ENCODE assay signal across 9 mouse cellular contexts in genomic region chr11:81096011-81096410, GRCm38 (mm10).
DNase-seq lines count a peak whose midpoint lies in the region; TF ChIP-seq lines count a peak whose summit lies in the region.
"Had no signal": no experiment of that assay in that cellular context is flagged by ENCODE, and none has a peak within 500 bp of the region (broad histone marks: within the 10 kb centered on the region; RNA-seq: fewer than 3 reads in every experiment).

No protein-coding gene starts in this region.

- DNase-seq in gastrocnemius, adult 2 months = peak; percentile 34
- no peak for DNase-seq in gastrocnemius, postnatal 10 days
- DNase-seq in 416B (ENCODE audit: low read depth) = peak; percentile 16
- peak; percentile 78 to 88 for DNase-seq in frontal cortex, adult 2 months (ENCODE audit: extremely low spot score in 1 of 2, low spot score in 1 of 2)
- peak; percentile 19 for DNase-seq in lung, postnatal 10 days
- peak; percentile 22 to 65 for DNase-seq in urinary bladder, postnatal 36 days (ENCODE audit: low spot score in 2 of 2)
- no peak for DNase-seq in B cell, adult 2 months
- DNase-seq in midbrain, embryonic 10.5 days (ENCODE audit: low spot score) = no peak

- intact Hi-C loops in gastrocnemius, adult 2 months (cut with DNase I) = no loop called here

- no peak overlapping the region for H3K27ac ChIP-seq in gastrocnemius, adult 2 months
- no peak overlapping the region; the same call in 1 of the 2 replicates for H3K27ac ChIP-seq in midbrain, embryonic 10.5 days (replicated peaks)
- H3K27ac ChIP-seq: heart, embryonic 15.5 days had no signal

- no peak overlapping the region for H3K4me3 ChIP-seq in gastrocnemius, adult 2 months
- no peak overlapping the region for H3K4me3 ChIP-seq in midbrain, embryonic 10.5 days
- H3K4me3 ChIP-seq: heart, embryonic 15.5 days had no signal

- 82% methylated on average over 6 of the region's 6 CpGs for WGBS in midbrain, embryonic 10.5 days

- 0 out of 2 replicates have a peak, but pooled peaks cover 4% of the 10 kb centered on the region for H3K4me1 ChIP-seq in midbrain, embryonic 10.5 days
- H3K4me1 ChIP-seq: heart, embryonic 15.5 days had no signal

- TF ChIP-seq CTCF in gastrocnemius, adult 2 months (IDR thresholded peaks at IDR 0.05) = no peak

- no peaks in the 10 kb centered on the region for H3K27me3 ChIP-seq in midbrain, embryonic 10.5 days (ENCODE audit: low read depth, poor library complexity, severe bottlenecking)
- H3K27me3 ChIP-seq: heart, embryonic 15.5 days had no signal

- H3K9me3 ChIP-seq in midbrain, embryonic 10.5 days (replicated peaks) = no peaks in the 10 kb centered on the region
- H3K9me3 ChIP-seq: heart, embryonic 15.5 days had no signal

- no peaks in the 10 kb centered on the region for H3K36me3 ChIP-seq in midbrain, embryonic 10.5 days
- H3K36me3 ChIP-seq: heart, embryonic 15.5 days had no signal

Comparison
In these comparisons a context has a peak if more than half of its experiments do, and no peak if none do; other contexts are left out.
1. DNase-seq: peak in gastrocnemius, adult 2 months (single experiment), 416B (single experiment), frontal cortex, adult 2 months (2 of 2), lung, postnatal 10 days (single experiment) and urinary bladder, postnatal 36 days (2 of 2); none in gastrocnemius, postnatal 10 days (single experiment), B cell, adult 2 months (0 of 2) and midbrain, embryonic 10.5 days (single experiment).